Mouse (Mus musculus) urinary bladder, adult 2 months (tissue): ENCODE measurements around the gene Hcn1. TPM values are rescaled to one million over a fixed set of nuclear protein-coding genes. Genes with fewer than 3 reads are reported as not detected.

Source experiments
- DNase-seq: peaks from one replicate; pipeline ENCODE4 v3.0.0; 2022; ENCODE audit warnings: low spot score
- polyA plus RNA-seq: library from polyadenylated mRNA; depleted of rRNA; stranded (reverse); fragments of >200 nt; gene quantifications from 2 replicates; pipeline ENCODE4 v1.2.3, GENCODE M21; 2012; rRNA removed

Gene Hcn1
- polyA plus RNA-seq, result 6.9 and 9.3 TPM in 2 replicates

GRCm38 (mm10) chr13:117602181-117602580 lies at the start of gene Hcn1:
Gene Hcn1, plus strand, starts transcription at chr13:117602320.
- DNase-seq, result peak; percentile 58

- no peak for DNase-seq
Measured at GRCm38 (mm10) chr13:117567251-117567650, 34.9 kb upstream of the Hcn1 start.

GRCm38 (mm10) chr13:117571747-117572146 lies 30.4 kb upstream of the Hcn1 start:
- DNase-seq, result no peak

GRCm38 (mm10) chr13:117594494-117595182 lies 7.5 kb upstream of the Hcn1 start:
- DNase-seq, result no peak

GRCm38 (mm10) chr13:117595183-117595532 lies 7.0 kb upstream of the Hcn1 start:
- no peak for DNase-seq

GRCm38 (mm10) chr13:117601331-117601965 lies 672 bp upstream of the Hcn1 start:
- no peak for DNase-seq

- DNase-seq, result no peak
Measured at GRCm38 (mm10) chr13:117602617-117603358, 668 bp downstream of the Hcn1 start.

GRCm38 (mm10) chr13:117603421-117603820 lies 1.3 kb downstream of the Hcn1 start:
- no peak for DNase-seq

GRCm38 (mm10) chr13:117604073-117604472 lies 2.0 kb downstream of the Hcn1 start:
- no peak for DNase-seq

- DNase-seq, result no peak
Measured at GRCm38 (mm10) chr13:117604971-117605750, 3.0 kb downstream of the Hcn1 start.

- DNase-seq, result no peak
Measured at GRCm38 (mm10) chr13:117611881-117612280, 9.8 kb downstream of the Hcn1 start.

GRCm38 (mm10) chr13:117619544-117619943 lies 17.4 kb downstream of the Hcn1 start:
- DNase-seq, result no peak

- no peak for DNase-seq
Measured at GRCm38 (mm10) chr13:117657501-117657900, 55.4 kb downstream of the Hcn1 start.

- no peak for DNase-seq
Measured at GRCm38 (mm10) chr13:117658414-117659175, 56.5 kb downstream of the Hcn1 start.

GRCm38 (mm10) chr13:117659511-117659910 lies 57.4 kb downstream of the Hcn1 start:
- DNase-seq, result no peak

GRCm38 (mm10) chr13:117662661-117663060 lies 60.5 kb downstream of the Hcn1 start:
- DNase-seq, result no peak

- no peak for DNase-seq
Measured at GRCm38 (mm10) chr13:117669303-117669702, 67.2 kb downstream of the Hcn1 start.

GRCm38 (mm10) chr13:117671851-117672250 lies 69.7 kb downstream of the Hcn1 start:
- no peak for DNase-seq

- no peak for DNase-seq
Measured at GRCm38 (mm10) chr13:117676418-117676817, 74.3 kb downstream of the Hcn1 start.

GRCm38 (mm10) chr13:117687670-117688069 lies 85.5 kb downstream of the Hcn1 start:
- DNase-seq, result no peak

- DNase-seq, result no peak
Measured at GRCm38 (mm10) chr13:117694729-117695332, 92.7 kb downstream of the Hcn1 start.
